Mouse (Mus musculus): ENCODE results near the gene Plac8. TPM values are rescaled to one million over a fixed set of nuclear protein-coding genes. Genes with fewer than 3 reads are reported as not detected.

Plac8 gene
- total RNA-seq, 2 experiments from 2014 or later: 0.53 TPM; not detected in 1

DNA sequence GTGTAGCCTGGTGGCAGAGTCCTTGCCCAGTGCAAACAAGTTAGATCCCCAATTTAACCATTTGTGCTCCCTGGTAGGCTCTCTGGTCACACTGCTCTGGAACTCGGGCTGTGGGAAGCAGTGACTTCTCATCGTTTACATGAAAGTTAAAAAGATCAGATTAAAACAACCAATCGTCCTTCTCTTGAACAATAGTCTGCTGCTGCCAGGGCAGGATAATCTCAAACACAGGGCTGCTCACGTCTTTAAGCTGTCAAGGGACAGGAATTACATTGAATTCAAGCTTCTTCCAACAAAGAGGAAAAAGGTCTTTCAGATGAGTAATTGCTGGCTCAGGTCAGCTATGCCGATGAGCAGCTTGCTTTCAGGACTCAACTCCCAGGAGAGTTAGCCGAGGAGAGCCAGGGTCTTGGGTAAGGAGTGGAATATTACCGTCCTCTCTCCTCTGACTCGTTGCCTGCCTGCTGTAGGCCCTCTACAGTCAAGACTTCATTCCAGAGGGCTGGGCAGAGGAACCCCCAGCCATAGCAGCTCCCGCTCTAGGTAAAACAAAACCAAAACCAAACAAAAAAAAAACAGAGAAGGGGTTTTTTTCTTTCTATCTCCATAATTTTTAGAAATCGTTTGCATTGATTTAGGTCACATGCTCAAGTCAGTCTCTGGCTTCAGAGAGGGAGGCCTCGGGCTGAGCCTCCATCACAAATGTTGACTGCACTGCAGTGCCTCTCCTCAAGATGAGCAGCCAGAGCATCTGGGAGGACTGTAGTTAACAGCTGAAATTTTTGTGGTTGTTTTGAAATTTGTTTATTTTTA, 9.8 kb upstream of the Plac8 start:
- DNase-seq (ENCODE audit: low spot score in 2 of 2): no peak

DNA sequence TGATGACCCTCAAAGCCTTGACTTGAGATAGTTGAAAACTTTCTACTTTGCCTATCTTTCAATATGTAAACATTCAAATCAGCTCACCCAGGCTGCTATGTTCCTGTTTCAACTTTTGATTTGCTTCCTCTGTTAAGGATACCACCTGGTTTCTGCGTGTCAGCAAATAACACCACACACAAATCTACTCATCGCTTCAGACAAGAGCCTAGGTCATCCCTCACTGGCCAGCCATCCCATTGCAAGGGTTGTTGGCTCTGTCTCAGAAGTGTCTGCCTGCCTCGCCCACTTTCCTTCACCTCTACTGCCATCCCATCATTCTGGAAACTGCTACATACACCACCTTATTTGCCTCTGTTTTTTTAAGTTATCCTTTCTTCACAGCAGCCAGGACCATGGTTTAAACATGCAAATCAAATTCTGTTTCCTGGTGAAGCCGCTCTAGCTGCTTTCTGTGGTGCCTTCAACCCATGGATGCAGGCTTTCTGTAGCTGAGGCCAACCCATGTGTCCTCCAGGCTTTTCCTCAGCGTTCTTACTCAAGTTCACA, 6.9 kb upstream of the Plac8 start:
- DNase-seq (ENCODE audit: low spot score in 2 of 2): no peak

DNA sequence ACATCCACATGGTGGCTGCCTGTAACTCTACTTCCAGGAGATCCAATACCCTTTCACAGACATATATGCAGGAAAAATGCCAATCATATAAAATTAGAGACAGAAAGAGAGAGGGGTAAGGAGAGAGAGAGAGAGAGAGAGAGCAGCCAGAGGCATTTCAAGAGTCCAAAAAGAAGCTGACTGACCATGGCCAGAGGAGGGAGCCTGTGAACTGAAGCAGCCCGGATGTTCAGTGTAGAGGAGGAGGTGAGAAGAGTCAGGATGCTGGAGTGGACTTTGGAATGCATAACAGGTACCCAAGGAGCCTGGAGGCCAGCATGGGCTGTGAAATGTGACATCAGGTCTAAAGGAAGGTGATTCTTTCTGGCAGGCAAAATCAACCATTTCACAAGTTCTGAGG, 2.7 kb upstream of the Plac8 start:
- no peak for DNase-seq (ENCODE audit: low spot score in 2 of 2)

DNA sequence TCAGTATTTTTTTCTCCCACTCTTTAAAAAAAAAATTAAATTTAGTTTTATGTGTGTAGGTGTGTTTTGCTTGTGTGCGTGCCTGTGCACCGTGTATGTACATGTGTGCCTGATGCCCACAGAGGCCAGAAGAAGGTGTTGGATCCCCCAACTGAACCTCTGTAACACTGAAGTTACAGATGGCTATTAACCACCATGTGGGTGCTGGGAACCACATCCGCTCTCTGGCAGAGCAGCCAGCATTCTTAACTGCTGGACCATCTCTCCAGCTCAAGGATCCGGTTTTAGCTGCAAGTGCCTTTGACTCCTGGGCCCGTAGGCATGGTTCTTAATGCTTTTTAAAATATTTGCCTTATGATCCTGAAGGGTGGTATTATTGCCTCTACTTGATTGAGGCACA, 1.2 kb upstream of the Plac8 start:
- DNase-seq (ENCODE audit: low spot score in 2 of 2): no peak

DNA sequence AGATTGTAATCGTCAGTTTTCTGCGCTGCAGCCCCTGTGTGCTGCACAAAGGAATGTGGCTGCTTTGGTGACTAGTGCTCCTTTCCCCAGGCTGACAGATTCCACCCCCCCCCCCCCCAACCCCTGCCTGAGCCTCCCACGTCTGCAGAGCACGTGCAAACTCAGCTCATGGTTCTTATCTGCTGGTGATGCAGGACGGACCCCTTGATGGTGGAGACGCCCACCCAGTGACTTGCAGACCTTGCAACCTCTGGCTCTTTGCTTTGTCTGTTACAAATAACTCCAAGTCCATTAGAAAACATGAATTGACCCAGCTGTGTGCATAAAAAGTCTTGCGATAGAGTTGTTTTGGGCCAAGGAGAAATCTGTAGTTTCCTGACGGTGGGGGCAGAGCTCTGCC, 1.3 kb downstream of the Plac8 start:
- no peak for DNase-seq (ENCODE audit: low spot score in 2 of 2)

DNA sequence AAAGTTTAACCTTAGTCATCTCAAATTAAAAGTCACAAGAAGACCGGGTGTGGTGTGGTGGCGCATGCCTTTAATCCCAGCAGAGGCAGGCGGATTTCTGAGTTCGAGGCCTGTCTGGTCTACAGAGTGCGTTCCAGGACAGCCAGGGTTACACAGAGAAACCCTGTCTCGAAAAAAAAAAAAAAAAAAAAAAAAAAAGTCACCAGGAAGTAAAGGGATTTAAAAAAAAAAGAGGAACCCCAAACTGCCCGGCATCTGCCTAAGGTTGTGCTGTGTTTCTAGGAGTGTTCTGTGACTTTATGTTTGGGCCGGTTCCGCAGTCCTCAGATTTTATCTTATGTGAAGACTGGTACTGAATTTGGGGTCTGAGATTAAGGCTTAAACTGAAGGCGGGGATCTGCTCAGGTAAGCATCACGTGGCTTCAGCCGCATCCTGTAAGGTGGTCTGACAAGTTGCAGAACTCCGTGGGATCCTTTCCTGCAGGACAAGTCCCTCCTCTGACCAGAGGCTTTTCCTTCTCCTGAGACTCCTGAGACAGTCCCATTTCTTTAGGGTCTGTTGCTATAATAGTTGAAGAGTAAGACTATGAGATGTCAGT, 1.9 kb downstream of the Plac8 start:
- DNase-seq (ENCODE audit: low spot score in 2 of 2): no peak

DNA sequence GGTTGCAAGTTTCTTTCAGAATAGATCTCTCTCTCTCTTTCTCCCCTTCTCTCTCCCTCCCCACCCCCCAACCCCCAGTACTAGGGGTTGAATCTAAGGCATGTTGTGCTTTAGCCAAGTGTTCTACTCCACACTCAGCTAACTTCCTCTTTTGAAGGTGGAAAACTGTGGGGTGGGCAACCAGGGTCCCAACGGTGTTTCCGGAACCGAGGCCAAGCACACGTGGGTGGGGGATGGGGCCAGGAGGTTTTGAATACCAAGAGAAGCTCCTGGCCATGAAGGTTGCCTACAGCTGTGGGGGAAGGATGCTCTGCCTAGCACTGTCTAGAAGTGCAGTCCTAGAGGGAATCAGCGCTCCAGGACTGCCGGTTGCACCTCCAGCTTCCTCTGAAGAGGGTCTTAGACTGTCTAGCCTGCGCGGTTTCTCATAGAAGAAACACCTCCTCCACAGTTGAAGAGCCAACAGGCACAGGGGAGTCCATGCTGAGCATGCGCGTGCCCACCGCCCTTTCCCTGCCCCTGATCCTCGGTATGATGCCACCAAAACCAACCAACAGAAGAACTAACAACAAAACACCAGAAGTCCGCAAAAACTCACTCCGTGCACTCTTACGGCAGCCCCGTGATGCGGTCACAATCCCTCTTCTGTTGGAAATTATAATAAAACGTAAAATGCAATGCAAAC, 2.7 kb downstream of the Plac8 start:
- no peak for DNase-seq (ENCODE audit: low spot score in 2 of 2)

DNA sequence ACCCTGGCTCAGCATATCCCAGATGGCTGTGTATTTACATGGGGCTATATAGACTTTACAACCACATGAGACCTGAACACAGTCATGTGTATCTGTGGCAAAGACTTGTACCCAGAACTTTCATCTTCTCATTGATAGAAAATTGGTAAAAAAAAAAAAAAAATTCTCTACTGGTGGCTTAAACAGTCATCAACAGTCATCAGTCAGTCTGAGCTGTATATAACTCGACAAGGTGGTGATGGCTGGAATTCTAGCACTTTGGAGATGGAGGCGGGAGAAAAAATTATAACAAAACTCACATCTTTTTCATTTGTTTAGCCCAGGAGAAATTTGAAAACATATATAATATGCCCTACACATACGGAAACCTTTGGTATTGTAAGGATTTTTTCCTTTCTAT, 3.2 kb downstream of the Plac8 start:
- DNase-seq (ENCODE audit: low spot score in 2 of 2): no peak

DNA sequence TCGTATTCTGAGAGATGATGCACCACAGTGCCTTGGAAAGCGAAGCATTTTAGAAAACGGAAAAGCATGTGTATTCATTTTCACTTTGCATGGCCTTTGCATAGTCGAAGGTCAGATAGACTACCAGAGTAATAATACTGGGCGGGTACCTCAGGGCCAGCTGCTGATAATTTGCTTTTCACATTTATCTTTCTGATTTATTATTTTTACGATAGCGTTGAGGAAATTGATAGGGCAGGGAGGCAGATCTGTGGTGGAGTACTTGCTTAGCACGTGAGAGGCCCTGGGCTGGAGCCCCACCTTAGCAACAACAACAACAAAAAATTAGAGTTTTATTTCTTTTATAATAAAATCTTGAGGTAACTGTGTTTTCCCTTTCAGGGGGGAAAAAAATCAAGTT, 3.9 kb downstream of the Plac8 start:
- no peak for DNase-seq (ENCODE audit: low spot score in 2 of 2)

DNA sequence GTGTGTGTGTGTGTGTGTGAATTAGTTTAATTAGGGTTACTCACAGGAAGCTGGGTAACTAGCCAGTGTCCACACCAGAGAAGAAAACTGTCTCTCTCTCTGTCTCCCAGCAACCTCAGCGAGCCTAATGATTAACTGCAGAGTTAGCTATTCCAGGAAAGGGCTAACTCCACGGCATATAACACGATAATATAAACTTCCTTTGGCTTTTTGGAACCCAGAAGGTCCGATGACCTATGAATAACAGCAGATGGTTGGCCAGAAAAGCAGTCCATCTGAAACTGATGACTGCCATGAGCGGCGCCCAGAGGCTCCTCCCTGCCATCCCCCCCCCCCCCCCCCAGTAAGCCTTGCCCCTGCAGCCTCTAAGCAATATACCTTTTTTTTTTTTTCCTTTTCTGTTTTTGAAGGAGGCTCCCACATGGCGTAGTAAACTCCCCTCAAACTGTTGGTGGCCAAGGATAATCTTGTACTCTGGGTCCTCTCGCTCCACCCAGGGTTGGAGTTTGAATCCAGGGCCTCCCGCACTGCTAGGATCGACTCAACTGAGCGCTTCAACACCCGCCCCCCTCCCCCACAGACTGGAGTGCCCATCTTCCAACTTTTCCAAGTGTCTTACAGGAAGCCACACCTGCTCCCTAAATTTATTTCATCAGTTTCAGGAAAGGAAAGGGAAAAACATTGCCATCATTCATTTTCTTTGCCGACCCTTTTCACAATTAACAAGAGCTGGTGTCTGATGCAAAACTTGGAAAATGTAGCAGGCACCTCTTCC, 4.6 kb downstream of the Plac8 start:
- DNase-seq (ENCODE audit: low spot score in 2 of 2): no peak

DNA sequence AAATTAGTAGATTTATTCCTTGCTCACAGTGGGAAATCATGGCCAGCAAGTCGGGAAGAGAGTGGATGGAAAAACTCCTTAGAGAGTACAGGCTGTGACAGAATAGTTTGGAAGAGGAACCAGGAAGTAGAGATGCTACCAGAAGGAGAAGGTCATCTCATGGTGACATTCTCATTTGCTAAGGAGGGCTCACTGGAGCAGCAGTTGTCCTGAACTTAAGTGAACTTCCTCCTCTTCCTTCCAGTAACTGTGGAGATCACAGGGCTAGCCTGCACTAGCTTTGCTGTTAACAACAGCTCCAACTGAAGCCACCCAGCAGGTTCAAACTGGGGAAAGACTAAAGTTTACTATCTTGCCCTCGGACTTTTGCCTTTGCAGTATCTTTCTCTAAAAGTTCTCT, 5.2 kb downstream of the Plac8 start:
- no peak for DNase-seq (ENCODE audit: low spot score in 2 of 2)

DNA sequence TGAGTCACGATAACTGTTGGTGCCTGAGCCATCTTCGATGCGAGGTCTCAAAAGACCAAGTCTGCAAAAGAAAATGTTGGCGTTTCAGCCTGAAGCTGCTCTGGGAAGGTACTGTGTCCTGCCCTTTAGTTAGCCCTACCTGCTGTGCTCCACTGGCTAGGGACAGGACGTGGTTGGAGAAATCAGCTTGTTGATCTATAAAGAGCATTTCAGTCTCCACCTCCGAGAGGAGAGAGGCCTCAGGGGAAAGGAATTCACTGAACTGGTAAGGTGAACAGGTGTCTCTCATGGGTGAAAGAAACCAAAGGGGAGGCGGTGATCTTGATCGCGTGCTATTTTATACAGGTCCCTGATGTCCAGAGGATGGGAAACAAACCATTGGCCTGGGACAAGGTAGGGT, 9.3 kb downstream of the Plac8 start:
- DNase-seq (ENCODE audit: low spot score in 2 of 2): no peak

DNA sequence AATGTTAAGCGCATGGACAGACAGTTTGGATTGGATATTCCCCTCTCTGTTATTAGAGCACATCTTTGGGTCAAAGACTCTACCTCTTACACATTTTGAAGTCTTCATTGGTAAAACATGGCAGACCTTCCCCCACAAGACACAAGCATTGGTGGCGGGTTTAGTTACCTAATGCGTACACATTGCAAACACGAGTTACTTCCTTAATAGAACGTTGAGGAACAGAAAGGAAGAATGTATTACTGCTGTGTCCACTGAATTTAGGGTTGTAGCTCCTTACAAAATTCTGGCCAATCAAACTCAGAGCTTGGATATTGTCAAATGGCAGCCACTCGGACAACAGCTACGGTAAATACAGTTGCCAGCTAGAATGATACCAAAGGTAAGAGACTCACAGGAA, 12.7 kb downstream of the Plac8 start:
- DNase-seq (ENCODE audit: low spot score in 2 of 2): no peak

DNA sequence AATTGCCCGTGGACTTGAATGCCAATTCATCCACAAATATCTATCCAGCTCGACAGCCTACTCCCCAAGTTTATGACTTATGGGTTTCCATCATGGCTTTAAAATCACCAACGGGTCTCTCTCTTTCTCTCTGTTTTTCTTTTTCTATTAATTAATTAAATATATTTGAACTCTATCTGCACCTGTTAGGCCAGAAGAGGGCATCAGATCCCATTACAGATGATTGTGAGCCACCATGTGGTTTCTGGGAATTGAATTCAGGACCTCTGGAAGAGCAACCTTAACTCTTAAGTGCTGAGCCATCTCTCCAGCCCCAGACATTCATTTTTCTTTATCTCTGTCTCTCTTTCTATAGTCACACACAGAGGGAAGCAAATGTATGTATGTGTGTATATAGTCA, 13.3 kb downstream of the Plac8 start:
- DNase-seq (ENCODE audit: low spot score in 2 of 2): no peak

DNA sequence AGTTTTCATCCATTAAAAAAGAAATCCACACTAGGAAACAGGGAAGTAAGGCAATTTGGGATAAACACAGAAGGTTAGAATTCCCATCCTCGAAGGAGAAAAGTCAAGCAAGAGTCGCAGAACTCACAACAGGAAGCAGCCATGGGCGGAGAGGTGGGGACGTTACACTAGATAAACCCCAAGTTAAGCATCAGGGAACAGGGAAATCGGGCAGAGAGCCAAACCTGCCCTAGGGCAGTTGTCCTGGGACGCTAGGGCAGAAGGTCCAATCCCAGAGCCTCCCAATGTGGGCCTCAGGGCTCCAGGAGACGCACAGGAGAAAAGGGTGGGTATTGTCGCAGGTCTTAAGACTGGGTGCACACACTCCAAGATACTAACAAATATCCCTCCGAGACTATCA, 14.5 kb downstream of the Plac8 start:
- no peak for DNase-seq (ENCODE audit: low spot score in 2 of 2)

DNA sequence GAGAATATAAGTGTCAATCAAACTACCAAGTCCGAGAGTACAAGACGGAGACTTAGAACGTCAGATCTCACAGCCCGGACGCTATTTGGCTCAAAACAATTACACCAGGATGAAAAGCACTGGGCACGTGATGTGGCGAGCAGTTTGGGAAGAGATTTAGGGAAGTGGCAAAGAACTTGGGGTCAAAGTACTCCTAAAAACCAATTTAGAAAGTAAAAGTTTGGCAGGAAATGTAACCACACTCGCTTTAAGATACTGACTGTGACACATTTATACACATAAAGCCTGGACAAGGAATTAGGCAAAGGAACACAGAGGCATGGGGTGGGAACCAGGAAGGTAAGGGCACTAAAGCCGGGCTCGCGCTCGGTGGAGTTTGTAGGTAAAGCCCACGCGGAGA, 15.0 kb downstream of the Plac8 start:
- DNase-seq (ENCODE audit: low spot score in 2 of 2): no peak

DNA sequence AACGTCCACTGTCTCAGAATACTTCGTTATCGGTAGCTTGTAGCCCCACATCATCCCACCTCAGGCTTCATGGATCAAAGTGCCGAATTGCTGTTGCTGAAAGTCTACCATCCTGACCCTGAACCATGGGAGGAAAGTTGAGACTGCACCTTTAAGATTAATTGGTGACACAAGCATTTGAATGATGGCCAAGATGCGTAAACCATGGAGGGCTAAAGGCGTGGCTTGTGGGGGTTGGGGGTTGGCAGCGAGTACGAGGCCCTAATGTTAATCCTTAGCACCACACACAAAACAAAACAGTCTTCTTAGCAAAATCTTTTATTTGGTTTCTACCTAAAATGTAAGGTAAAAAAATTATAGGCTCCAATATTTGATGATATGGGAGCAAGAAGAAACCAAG, 18.6 kb downstream of the Plac8 start:
- DNase-seq (ENCODE audit: low spot score in 2 of 2): no peak

DNA sequence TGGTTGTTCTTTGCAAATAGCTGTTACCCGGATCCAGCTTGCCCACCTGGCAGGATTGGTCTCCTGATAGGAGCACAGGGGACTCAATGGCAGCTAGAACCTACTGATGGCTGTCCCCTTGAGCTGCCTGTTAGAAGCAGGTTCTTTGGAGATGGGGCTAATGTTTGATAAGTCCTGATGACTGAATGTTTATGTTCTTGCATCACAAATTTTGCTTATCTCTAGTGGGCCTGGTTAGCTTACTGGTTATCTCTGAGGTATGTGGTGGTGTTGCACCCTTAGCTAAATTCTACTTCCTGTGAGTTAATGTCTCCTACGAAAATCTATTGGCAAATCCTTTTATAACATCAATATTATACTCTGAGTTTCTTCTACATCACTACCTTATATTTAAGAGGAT, 20.1 kb downstream of the Plac8 start:
- DNase-seq (ENCODE audit: low spot score in 2 of 2): no peak

DNA sequence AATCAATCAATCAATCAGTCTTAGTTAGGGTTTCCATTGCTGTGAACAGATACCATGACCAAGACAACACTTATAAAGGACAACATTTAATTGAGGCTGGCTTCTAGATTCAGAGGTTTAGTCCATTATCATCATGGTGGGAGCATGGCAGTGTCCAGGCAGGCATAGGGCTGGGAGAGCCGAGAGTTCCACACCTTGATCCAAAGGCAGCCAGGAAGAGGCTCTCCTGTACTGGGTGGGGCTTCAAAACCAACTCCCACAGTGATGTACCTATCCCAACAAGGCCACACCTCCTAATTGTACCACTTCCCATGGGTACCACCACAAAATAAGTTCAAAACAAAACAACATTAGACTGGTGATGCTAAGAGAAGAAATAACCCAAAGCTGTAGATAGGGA, 21.9 kb downstream of the Plac8 start:
- DNase-seq (ENCODE audit: low spot score in 2 of 2): no peak

DNA sequence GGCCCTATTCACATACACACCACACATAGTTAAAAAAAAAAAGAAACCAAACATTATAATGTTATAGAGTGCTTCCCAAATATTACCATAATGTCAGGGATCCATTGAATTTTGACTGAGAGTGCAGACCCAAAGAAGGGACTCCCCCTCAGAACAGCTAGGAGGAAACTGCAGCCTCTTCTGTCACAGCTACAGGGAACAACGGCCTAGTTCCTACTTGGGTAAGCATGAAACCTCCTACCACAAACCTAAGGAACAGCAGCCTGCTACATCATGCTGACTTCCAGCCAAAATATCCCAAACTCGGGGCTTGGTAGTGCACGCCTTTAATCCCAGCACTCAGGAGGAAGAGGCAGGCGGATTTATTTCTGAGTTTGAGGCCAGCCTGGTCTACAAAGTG, 22.7 kb downstream of the Plac8 start:
- no peak for DNase-seq (ENCODE audit: low spot score in 2 of 2)

DNA sequence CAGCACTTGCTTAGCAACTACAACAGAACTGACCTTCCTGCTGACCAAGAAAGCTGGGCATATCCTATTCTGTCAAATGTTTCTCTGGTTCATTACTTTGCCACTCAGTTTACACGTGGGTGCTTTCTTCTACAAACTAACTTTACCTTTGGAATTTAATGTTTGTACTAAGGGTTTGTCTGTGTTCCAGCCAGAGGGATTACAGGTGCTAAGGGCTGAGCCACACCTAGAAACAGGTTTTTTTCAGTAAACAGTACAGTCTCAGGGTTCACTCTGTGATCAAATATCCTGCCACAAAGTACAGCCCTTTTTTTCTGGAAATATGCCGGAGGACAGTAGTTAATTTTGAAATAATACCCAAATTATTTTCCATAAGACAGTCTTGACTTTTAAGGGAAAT, 23.8 kb downstream of the Plac8 start:
- DNase-seq (ENCODE audit: low spot score in 2 of 2): no peak

All from left cerebral cortex, adult 18-20 months (tissue).